Mouse (Mus musculus) kidney, postnatal 14 days (tissue): ENCODE data around the gene Nit1.
A peak's percentile ranks its signal among the peaks of the same experiment; 100 is the strongest.

Experiments
- DNase-seq: peaks from one replicate; pipeline ENCODE4 v3.0.0; 2022; ENCODE audit warnings: mixed read lengths

The Nit1 gene

DNA sequence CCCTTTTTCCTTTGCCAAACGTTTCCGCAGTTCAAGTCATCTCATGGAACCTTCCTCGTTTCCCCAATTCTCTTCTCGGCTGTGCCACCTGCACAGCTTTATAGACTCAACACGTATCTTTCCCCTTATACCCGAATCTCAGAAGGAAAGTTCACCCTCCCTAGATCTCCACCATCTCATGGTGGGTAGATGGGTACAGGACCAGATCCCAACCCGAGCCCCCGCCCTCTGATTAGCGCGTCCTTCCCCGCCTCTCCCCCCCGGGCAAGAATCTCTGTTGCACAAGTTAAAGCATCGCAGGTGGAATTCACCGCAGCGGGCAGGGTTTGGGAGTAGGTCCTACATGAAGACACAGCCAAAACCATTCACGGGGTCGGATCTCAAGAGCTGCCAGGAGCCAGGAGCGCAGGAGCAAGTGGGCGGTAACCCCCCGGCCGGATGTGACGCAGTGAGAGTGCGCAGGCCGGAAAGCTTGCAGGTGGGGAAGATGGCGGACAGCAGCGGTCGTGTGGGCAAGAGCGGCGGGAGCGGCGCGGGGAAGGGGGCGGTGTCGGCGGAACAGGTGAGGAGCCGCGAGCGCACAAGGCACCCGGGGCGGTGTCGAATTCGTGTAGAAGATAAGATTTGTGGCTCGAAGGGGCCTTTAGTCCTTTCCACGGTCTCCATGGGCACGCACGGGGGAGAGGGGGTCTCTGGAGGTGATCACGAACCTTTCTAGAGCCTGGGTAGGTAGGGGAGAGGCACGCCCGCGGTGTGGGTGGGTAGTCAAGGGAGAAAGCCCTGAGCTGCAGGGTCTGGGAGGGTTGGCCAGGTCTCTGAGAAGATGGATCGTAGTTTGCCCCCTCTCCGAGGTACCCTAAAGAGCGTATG, at the start of gene Nit1, which contains the start of gene Pfdn2:
Gene Nit1 (minus strand): TSS at position 422 of the 870 bp plus-strand sequence.
Gene Pfdn2 (plus strand): TSS at position 446 of the 870 bp plus-strand sequence.
- peak; percentile 94 for DNase-seq

- DNase-seq: no peak
Measured at GRCm38 (mm10) chr1:171390101-171390500, 44.7 kb upstream of the Nit1 start.

DNA sequence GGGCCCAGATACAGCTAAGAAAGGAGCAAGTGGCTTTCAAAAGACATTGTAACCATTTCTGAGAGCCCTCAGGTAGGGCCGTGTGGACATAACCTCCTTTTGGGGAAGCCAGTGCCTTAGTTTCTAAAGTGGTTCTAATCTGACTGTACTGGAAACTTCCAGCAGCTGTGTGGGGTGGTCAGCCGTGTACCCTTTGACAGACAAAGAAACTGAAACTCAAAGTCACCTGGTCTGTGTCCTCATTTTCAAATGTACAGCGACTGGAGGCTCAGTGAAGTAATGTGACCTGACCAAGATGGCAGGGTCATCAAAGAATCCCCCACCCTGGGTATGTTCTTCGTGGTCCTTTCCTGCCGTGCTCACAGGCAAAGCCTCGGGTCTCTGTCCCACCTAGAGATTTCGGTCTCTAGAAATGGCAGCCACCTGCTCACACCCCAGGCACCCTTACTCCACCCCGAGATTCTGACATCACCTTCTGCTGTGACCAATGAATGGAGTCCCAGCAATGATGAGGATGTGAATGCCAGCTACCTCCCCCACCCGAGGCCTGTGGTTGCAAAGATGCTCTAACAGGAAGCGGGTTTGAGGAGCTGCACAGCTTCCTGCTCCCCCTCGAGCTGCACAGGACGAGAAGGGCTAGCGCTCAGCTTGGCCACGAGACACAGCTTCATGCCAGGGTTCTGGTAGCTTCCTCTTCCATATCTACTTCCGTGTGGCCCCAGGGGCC, 43.1 kb upstream of the Nit1 start, which contains the start of gene Arhgap30:
Gene Arhgap30 (plus strand): TSS at position 579 of the 727 bp plus-strand sequence.
- DNase-seq: peak; percentile 13

GRCm38 (mm10) chr1:171387099-171387498, 41.7 kb upstream of the Nit1 start:
- no peak for DNase-seq

DNA sequence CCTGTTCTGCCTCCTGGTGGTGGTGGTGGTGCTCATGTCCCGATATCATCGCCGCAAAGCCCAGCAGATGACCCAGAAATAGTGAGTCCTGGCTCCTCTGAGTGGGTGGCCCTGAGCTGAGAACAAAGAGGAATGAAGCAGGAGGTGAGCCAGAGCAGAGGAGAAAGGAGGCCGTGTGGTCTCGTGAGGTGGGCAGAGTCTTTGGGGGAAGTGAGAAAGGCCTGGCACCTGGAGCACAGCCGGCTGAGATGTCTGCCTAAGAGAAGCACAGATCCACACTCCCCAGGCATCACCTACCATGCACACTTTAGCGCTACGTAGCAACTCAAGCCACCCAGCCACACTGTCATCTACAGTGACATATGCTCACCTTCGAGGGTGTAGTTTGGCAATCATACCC, 39.7 kb upstream of the Nit1 start:
- no peak for DNase-seq

DNA sequence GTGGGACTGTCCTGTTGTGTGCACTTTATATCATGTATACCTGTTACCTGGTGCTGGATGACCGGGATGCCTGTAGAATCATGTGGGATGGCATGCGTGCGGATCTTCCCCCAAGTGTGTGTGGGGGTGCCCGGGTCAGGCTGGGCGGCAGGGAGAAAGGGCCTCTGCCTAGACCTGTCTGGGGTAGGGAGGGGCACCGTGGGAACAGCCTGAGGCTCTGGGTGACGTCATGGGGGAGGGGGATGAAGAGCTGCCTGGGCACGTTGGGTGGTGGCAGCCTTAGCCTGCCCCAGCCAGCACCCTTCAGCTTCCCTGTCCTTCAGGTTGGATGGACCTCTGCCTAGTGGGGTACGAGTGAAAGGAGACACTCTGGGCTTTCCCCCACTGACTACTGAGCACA, 38.9 kb upstream of the Nit1 start:
- DNase-seq: no peak

DNA sequence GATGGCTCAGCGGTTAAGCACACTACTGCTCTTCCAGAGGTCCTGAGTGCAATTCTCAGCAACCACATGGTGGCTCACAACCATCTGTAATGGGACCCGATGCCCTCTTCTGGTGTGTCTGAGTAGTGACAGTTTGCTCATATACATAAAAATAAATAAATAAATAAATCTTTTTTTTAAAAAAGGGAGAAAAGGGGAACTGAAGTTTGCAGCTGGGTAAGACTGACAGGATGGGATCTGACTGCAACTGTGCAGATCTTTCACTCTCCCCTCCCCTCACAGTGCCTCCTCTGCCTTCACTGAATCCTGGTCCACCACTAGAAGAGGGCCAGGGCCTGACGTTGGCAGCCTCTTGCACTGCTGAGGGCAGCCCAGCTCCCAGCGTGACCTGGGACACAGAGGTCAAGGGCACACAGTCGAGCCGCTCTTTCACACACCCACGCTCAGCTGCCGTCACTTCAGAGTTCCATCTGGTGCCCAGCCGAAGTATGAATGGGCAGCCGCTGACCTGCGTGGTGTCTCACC, 36.7 kb upstream of the Nit1 start:
- DNase-seq: no peak

GRCm38 (mm10) chr1:171379935-171380599, 34.6 kb upstream of the Nit1 start:
- DNase-seq: peak; percentile 81

DNA sequence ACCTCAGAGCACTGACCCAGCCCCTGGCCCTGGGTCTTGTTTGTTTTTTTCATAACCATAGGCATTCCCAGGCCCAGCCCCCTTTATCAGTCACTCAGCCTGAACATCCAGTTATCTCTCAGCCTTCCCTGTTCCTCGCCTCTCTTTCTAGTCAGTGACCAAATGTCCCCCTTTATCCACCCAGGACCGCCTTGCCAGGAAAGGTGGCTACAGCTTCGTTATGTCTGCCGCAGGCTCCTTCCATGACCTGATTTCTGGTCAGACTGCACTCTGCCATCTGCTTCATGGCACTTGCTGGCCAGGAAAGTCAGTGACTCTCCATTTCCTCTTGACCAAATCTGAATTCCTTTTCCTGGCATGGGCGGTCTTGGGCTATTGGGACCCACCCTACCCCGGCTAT, 32.9 kb upstream of the Nit1 start:
- DNase-seq: no peak

GRCm38 (mm10) chr1:171375646-171376097, 30.2 kb upstream of the Nit1 start:
- DNase-seq: no peak

- DNase-seq: no peak
Measured at GRCm38 (mm10) chr1:171373946-171374345, 28.5 kb upstream of the Nit1 start.

- DNase-seq: no peak
Measured at GRCm38 (mm10) chr1:171372880-171373279, 27.4 kb upstream of the Nit1 start.

DNA sequence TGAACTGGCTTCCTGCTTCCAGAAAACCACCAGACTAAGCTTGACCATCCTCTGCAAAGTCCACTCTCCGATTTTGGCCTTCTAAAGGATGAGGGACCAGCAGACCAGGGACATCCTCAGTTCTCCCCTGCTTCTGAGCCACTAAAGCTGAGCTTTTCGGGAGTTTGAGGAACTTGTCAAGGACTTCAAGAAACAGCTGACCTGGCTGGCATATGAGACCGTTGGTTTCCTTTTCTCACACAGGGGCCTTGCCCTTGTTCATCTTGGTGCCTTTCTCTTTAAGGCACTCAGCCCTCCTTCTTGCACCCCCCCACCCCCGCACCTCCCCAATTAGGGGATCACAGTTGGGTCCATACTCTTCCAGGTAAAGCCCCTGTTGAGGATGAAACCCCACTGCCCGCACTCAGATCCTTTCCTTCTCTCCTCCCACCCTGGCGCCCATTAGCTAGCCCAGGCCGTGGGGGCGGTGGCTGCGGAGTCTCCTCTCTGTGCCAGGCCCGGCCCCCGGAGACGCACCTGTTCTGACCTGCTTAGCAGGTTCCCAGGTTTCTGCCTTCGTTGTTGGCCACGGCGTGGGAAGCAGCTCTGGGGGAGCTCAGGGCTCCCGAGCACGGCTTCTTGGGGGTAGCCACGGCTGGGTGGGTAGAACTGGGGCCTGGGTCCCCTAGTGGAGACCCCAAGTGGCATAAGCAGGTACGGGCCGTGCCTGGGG, 24.6 kb upstream of the Nit1 start, which contains the start of gene Nectin4:
Gene Nectin4 (plus strand): TSS at position 255 of the 712 bp plus-strand sequence.
- DNase-seq: peak; percentile 58

- DNase-seq: no peak
Measured at GRCm38 (mm10) chr1:171365934-171366333, 20.5 kb upstream of the Nit1 start.

GRCm38 (mm10) chr1:171361106-171362103, 16.0 kb upstream of the Nit1 start:
- peak; percentile 74 for DNase-seq

DNA sequence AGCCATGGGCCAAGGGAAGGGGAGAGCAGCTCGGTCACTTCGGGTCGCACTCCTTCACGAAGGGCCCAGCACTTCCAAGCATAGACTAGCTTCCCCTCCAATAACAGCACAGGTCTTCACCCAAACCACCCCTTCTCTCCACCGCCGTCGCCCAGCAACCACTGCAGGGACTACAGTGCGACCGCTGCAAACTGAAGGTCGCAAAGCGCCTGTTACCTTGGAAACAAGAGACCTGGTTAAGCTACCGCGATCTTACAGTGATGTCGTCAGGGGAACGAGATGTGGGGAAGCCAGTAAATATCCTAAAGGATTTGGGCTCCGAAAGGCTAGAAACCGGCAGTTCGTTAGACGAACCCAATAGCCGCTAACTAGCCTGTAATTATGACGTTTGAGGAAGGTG, 15.2 kb upstream of the Nit1 start, which contains the start of gene Klhdc9:
Gene Klhdc9 (minus strand): TSS at position 143 of the 400 bp plus-strand sequence.
- DNase-seq: peak; percentile 95

DNA sequence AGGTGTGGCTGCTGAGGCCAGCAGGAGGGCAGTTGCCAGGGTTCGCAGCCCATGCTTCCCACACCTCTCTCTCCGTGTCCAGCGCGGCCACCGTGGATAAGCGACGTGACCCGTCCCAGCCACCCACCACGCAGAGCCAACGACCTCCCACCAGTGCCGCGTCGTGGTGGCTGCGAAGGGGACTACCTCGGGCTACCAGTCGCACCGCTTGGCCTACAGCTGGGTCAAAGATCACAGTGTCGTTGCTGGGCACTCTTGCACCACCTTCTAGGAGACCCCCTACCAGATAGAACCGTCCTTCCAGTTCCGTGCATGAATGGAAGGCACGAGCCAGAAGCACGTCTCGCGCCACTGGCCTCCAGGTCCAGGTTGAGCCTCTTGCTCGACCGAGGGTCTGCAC, 14.8 kb upstream of the Nit1 start:
- DNase-seq: no peak

DNA sequence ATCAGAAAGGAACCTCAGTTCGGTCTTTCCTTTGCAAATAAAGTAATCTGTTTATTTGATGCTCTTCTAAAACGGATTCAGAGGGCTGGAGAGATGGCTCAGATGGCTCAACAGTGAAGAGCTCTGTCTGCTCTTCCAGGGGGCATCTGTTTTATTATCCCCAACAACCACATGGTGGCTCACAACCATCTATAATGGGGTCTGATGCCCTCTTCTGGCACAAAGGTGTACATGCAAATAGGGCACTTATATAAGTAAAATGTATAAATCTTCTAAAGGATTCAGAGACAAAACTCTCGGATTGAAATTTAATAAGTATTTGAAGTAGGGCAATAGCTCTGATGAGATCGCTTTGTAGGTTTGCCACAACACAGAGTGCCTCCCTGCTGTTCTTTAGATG, 13.0 kb upstream of the Nit1 start:
- DNase-seq: peak; percentile 47

DNA sequence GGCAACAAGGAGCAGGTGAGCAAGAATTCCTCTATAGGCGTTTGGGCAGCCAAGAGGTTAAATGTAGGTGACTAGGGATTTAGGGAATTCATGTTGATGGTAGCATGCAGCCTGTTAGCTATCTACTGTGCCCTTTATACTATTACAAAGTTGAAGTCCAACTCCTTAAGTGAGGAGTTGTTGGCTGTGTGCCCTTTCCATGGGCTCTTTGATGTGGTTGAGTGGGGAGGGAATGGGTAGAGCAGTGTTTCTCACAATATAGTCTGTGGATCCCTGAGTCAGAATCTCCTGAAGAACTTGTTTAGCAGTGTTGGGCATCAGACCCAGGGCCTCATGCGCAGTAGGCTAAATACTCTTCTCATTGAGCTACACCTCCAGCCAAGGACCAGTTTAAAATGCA, 11.4 kb upstream of the Nit1 start:
- DNase-seq: no peak

DNA sequence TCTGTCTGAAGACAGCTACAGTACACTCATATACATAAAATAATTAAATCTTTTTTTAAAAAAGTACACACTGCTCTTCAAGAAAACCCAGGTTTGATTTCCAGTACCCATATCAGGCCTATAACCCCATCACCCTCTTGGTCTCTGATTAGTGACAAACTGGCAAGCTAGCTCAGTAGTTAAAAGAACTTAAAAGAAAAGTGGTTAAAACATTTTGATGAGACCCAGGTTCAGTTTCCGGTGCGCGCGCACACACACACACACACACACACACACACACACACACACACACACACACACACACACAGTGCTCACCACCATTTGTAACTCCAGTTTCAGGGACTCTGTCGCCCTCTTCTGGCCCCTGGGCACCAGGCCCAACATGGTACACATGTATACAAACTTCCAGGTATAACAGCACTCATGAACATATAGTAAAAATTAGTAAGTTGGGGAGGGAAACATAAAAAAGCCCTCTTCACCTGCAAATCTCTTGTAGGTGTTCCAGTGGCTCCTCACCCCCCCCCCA, 10.4 kb upstream of the Nit1 start:
- DNase-seq: no peak
